Mouse (Mus musculus): ENCODE measurements around the gene Fcna.

Gene Fcna

GRCm38 (mm10) chr2:25608671-25609070 is 19.2 kb downstream of the Fcna start:
- CTCF ChIA-PET, result interaction anchor here (1.5 kb wide), 1 partner anchor 16 kb away, joined by 3 read pairs; no protein-coding TSS in a partner anchor

GRCm38 (mm10) chr2:25607761-25608622 is 19.8 kb downstream of the Fcna start, which contains the start of gene Rabl6:
Gene Rabl6, minus strand, starts transcription at chr2:25608521.
- CTCF ChIA-PET, result interaction anchor here (1.5 kb wide), 1 partner anchor 16 kb away, joined by 3 read pairs; no protein-coding TSS in a partner anchor

GRCm38 (mm10) chr2:25602526-25602925 is 25.3 kb downstream of the Fcna start:
- CTCF ChIA-PET, result no interaction called here

GRCm38 (mm10) chr2:25600037-25600436 is 27.8 kb downstream of the Fcna start:
- CTCF ChIA-PET, result no interaction called here

GRCm38 (mm10) chr2:25598749-25599148 is 29.1 kb downstream of the Fcna start:
- CTCF ChIA-PET, result no interaction called here

- CTCF ChIA-PET, result no interaction called here
Observed at GRCm38 (mm10) chr2:25596765-25597510, 30.9 kb downstream of the Fcna start.

- CTCF ChIA-PET, result interaction anchor here (1.3 kb wide), 1 partner anchor 16 kb away, joined by 3 read pairs; the partner anchor contains the start of gene Rabl6
Observed at GRCm38 (mm10) chr2:25591863-25592262, 36.0 kb downstream of the Fcna start.

- CTCF ChIA-PET, result no interaction called here
Observed at GRCm38 (mm10) chr2:25588227-25588907, 39.5 kb downstream of the Fcna start.

GRCm38 (mm10) chr2:25587290-25587689 is 40.5 kb downstream of the Fcna start:
- CTCF ChIA-PET, result no interaction called here

- CTCF ChIA-PET, result no interaction called here
Observed at GRCm38 (mm10) chr2:25585601-25586000, 42.2 kb downstream of the Fcna start.

GRCm38 (mm10) chr2:25584856-25585255 is 43.0 kb downstream of the Fcna start:
- CTCF ChIA-PET, result no interaction called here

- CTCF ChIA-PET, result interaction anchor here (0.6 kb wide), 1 partner anchor 307 kb away, joined by 6 read pairs; no protein-coding TSS in a partner anchor
Observed at GRCm38 (mm10) chr2:25584152-25584551, 43.7 kb downstream of the Fcna start.

GRCm38 (mm10) chr2:25583571-25583970 is 44.3 kb downstream of the Fcna start:
- CTCF ChIA-PET, result interaction anchor here (0.6 kb wide), 1 partner anchor 307 kb away, joined by 6 read pairs; no protein-coding TSS in a partner anchor

- CTCF ChIA-PET, result no interaction called here
Observed at GRCm38 (mm10) chr2:25583120-25583481, 44.7 kb downstream of the Fcna start.

GRCm38 (mm10) chr2:25582466-25583119 is 45.2 kb downstream of the Fcna start:
- CTCF ChIA-PET, result interaction anchor here (1.7 kb wide), 1 partner anchor 39 kb away, joined by 4 read pairs; no protein-coding TSS in a partner anchor

GRCm38 (mm10) chr2:25581901-25582301 is 45.9 kb downstream of the Fcna start:
- CTCF ChIA-PET, result interaction anchor here (1.5 to 1.7 kb wide), 2 partner anchors 24 to 38 kb away, joined by 4 to 6 read pairs; partner anchors contain the start of gene Edf1

GRCm38 (mm10) chr2:25581294-25581864 is 46.5 kb downstream of the Fcna start, which contains the start of gene Ajm1:
Gene Ajm1, minus strand, starts transcription at chr2:25581757.
- CTCF ChIA-PET, result interaction anchor here (0.7 to 1.7 kb wide), 3 partner anchors 24 to 48 kb away, joined by 3 to 6 read pairs (median 4); partner anchors contain the start of gene Edf1

GRCm38 (mm10) chr2:25580621-25581101 is 47.2 kb downstream of the Fcna start:
- CTCF ChIA-PET, result interaction anchor here (0.7 to 1.7 kb wide), 3 partner anchors 23 to 48 kb away, joined by 3 to 6 read pairs (median 4); partner anchors contain the start of gene Edf1

- CTCF ChIA-PET, result interaction anchor here (1.1 kb wide), 1 partner anchor 1890 kb away, joined by 3 read pairs; no protein-coding TSS in a partner anchor
Observed at GRCm38 (mm10) chr2:25579737-25580460, 47.9 kb downstream of the Fcna start.
